Mouse (Mus musculus) urinary bladder, postnatal 25 days (tissue): ENCODE results near the gene Cd4.

Experiments
- DNase-seq: peaks from one replicate; pipeline ENCODE4 v3.0.0; 2022; ENCODE audit warnings: low spot score

Gene Cd4

GRCm38 (mm10) chr6:124887986-124888385 lies at the start of gene Cd4:
Gene Cd4, minus strand, starts transcription at chr6:124888221.
- no peak for DNase-seq

GRCm38 (mm10) chr6:124937493-124937892 lies 49.5 kb upstream of the Cd4 start:
- DNase-seq = no peak

GRCm38 (mm10) chr6:124936681-124937080 lies 48.7 kb upstream of the Cd4 start:
- no peak for DNase-seq

GRCm38 (mm10) chr6:124934670-124935069 lies 46.6 kb upstream of the Cd4 start:
- DNase-seq = no peak

GRCm38 (mm10) chr6:124933127-124933526 lies 45.1 kb upstream of the Cd4 start:
- no peak for DNase-seq

GRCm38 (mm10) chr6:124932314-124932695 lies 44.3 kb upstream of the Cd4 start:
- DNase-seq = no peak

- peak; percentile 29 for DNase-seq
Observed at GRCm38 (mm10) chr6:124931525-124932313, 43.7 kb upstream of the Cd4 start.

- DNase-seq = peak; percentile 99
Observed at GRCm38 (mm10) chr6:124930754-124931524, 42.9 kb upstream of the Cd4 start, which contains the start of gene Mlf2. Gene Mlf2, plus strand, starts transcription at chr6:124931386.

GRCm38 (mm10) chr6:124930231-124930630 lies 42.2 kb upstream of the Cd4 start:
- no peak for DNase-seq

- no peak for DNase-seq
Observed at GRCm38 (mm10) chr6:124925941-124926340, 37.9 kb upstream of the Cd4 start.

- DNase-seq = no peak
Observed at GRCm38 (mm10) chr6:124925173-124925793, 37.3 kb upstream of the Cd4 start.

GRCm38 (mm10) chr6:124921539-124921938 lies 33.5 kb upstream of the Cd4 start:
- DNase-seq = no peak

GRCm38 (mm10) chr6:124920318-124921085 lies 32.5 kb upstream of the Cd4 start:
- DNase-seq = no peak

GRCm38 (mm10) chr6:124919695-124920317 lies 31.8 kb upstream of the Cd4 start, which contains the start of gene Ptms:
Gene Ptms, minus strand, starts transcription at chr6:124920103.
- DNase-seq = peak; percentile 79

- no peak for DNase-seq
Observed at GRCm38 (mm10) chr6:124918890-124919627, 31.0 kb upstream of the Cd4 start.

- DNase-seq = no peak
Observed at GRCm38 (mm10) chr6:124918331-124918690, 30.3 kb upstream of the Cd4 start.

GRCm38 (mm10) chr6:124917518-124918330 lies 29.7 kb upstream of the Cd4 start:
- peak; percentile 84 for DNase-seq

GRCm38 (mm10) chr6:124916695-124917517 lies 28.9 kb upstream of the Cd4 start:
- peak; percentile 95 for DNase-seq
